Mouse (Mus musculus): ENCODE data around the gene Nup107.

- no peak for TF ChIP-seq EP300 (IDR thresholded peaks at IDR 0.05; ENCODE audit: insufficient read depth, low read depth, low read length)
- TF ChIP-seq CTCF (IDR thresholded peaks at IDR 0.05; ENCODE audit: low read depth, low read length), result no peak
These were observed 18.3 kb downstream of the Nup107 start for GRCm38 (mm10) chr10:117774011-117774816.
